ENCODE assay signal across 8 mouse cellular contexts in genomic region chr3:40949170-40949902, GRCm38 (mm10). TPM values are rescaled to one million over a fixed set of nuclear protein-coding genes. Genes with fewer than 3 reads are reported as not detected.
DNase-seq lines count a peak whose midpoint lies in the region; ATAC-seq and TF ChIP-seq lines count a peak whose summit lies in the region.

TSS of gene Larp1b (plus strand) at chr3:40949828.

- peak within 1 kb of the TSS; percentile 99 for H3K4me2 ChIP-seq in kidney, embryonic 14.5 days (replicated peaks; ENCODE audit: low read depth, low read length)
- peak within 1 kb of the TSS; percentile 100 for H3K4me2 ChIP-seq in limb, embryonic 15.5 days

- peak; percentile 99 for DNase-seq in A20 (ENCODE audit: low read depth, low spot score)
- peak; percentile 98 to 100 for DNase-seq in heart, adult 9 months (ENCODE audit: low spot score in 2 of 2)
- peak; percentile 100 for DNase-seq in monocyte, adult 2 months (ENCODE audit: low read depth in 1 of 2, low spot score in 2 of 2)
- peak; percentile 100 for DNase-seq in spleen, postnatal 36 days (ENCODE audit: low spot score in 2 of 2)

- 0 out of 2 replicates have a peak within 1 kb of the TSS, but pooled peaks have one; percentile 34 for H3K27ac ChIP-seq in bone marrow macrophage, adult 2 months (ENCODE audit: insufficient read depth, low read depth, low read length)
- H3K27ac ChIP-seq in embryonic fibroblast, embryonic 13.5 days (ENCODE audit: insufficient read depth, low read length), result no peak within 1 kb of the TSS
- H3K27ac ChIP-seq in kidney, embryonic 14.5 days (ENCODE audit: low read depth, low read length), result peak within 1 kb of the TSS; percentile 62
- H3K27ac ChIP-seq in limb, embryonic 15.5 days, result peak within 1 kb of the TSS; percentile 60

- ATAC-seq in kidney, embryonic 14.5 days (ENCODE audit: low FRiP score, low TSS enrichment), result peak; percentile 97
- peak; percentile 96 for ATAC-seq in limb, embryonic 15.5 days (ENCODE audit: insufficient number of reproducible peaks, low FRiP score, low TSS enrichment, low read depth)

- H3K36me3 ChIP-seq in kidney, embryonic 14.5 days (ENCODE audit: control insufficient read depth, insufficient read depth, low read length), result no peaks in the 10 kb centered on the region
- H3K36me3 ChIP-seq in limb, embryonic 15.5 days, result no peaks in the 10 kb centered on the region

- H3K4me3 ChIP-seq in bone marrow macrophage, adult 2 months (ENCODE audit: insufficient read depth, low read length), result peak within 1 kb of the TSS; percentile 92
- peak within 1 kb of the TSS; percentile 90 for H3K4me3 ChIP-seq in embryonic fibroblast, embryonic 13.5 days (ENCODE audit: insufficient read depth, low read length)
- peak within 1 kb of the TSS; percentile 70 for H3K4me3 ChIP-seq in kidney, embryonic 14.5 days (ENCODE audit: low read length)
- peak within 1 kb of the TSS; percentile 74 for H3K4me3 ChIP-seq in limb, embryonic 15.5 days

- TF ChIP-seq POLR2A in bone marrow macrophage, adult 2 months (IDR thresholded peaks at IDR 0.05; ENCODE audit: borderline replicate concordance, low read depth, low read length), result no peak
- TF ChIP-seq POLR2A in embryonic fibroblast, embryonic 13.5 days (IDR thresholded peaks at IDR 0.05; ENCODE audit: low read depth, low read length), result peak; percentile 85

- H3K9me3 ChIP-seq in kidney, embryonic 14.5 days (ENCODE audit: control insufficient read depth, low read length), result no peaks in the 10 kb centered on the region
- no peaks in the 10 kb centered on the region for H3K9me3 ChIP-seq in limb, embryonic 15.5 days

- WGBS in kidney, embryonic 14.5 days, result under 1% methylated on average over 65 of the region's 66 CpGs
- under 1% methylated on average over 66 of the region's 66 CpGs for WGBS in limb, embryonic 15.5 days

- 0 out of 2 replicates have a peak, but pooled peaks cover 2% of the 10 kb centered on the region for H3K4me1 ChIP-seq in bone marrow macrophage, adult 2 months (ENCODE audit: control insufficient read depth, insufficient read depth, low read length)
- 0 out of 2 replicates have a peak, but pooled peaks cover 3% of the 10 kb centered on the region for H3K4me1 ChIP-seq in embryonic fibroblast, embryonic 13.5 days (ENCODE audit: control insufficient read depth, insufficient read depth, low read length)
- H3K4me1 ChIP-seq in kidney, embryonic 14.5 days (ENCODE audit: control insufficient read depth, insufficient read depth, low read length), result no peaks in the 10 kb centered on the region
- peaks cover 10% of the 10 kb centered on the region; the same call in 1 of the 2 replicates for H3K4me1 ChIP-seq in limb, embryonic 15.5 days

- H3K27me3 ChIP-seq in kidney, embryonic 14.5 days (ENCODE audit: control insufficient read depth, insufficient read depth, low read length), result no peaks in the 10 kb centered on the region
- H3K27me3 ChIP-seq in limb, embryonic 15.5 days, result peaks cover 14% of the 10 kb centered on the region; the same call in 1 of the 2 replicates

- H3K9ac ChIP-seq in kidney, embryonic 14.5 days (ENCODE audit: low read depth, low read length), result peak within 1 kb of the TSS; percentile 76
- H3K9ac ChIP-seq in limb, embryonic 15.5 days, result peak within 1 kb of the TSS; percentile 38

- TF ChIP-seq CTCF in bone marrow macrophage, adult 2 months (IDR thresholded peaks at IDR 0.05; ENCODE audit: low read depth, low read length), result no peak
- no peak for TF ChIP-seq CTCF in embryonic fibroblast, embryonic 13.5 days (IDR thresholded peaks at IDR 0.05; ENCODE audit: borderline replicate concordance, insufficient read depth, low read length)

RNA-seq across cellular contexts. Expression of gene Larp1b, which starts in this region (rescaled TPM):
- 7.0 and 7.9 TPM in 2 replicates for polyA plus RNA-seq in bone marrow macrophage, adult 2 months (2012; ENCODE audit: insufficient read depth, insufficient read length, missing spikeins)
- polyA plus RNA-seq in embryonic fibroblast, embryonic 13.5 days (2011; ENCODE audit: insufficient read length, low read depth, missing spikeins), result 19.3 and 19.6 TPM in 2 replicates
- 6.3 and 7.4 TPM in 2 replicates for polyA plus RNA-seq in kidney, embryonic 14.5 days (2014; fragmentation: Nextera tagmentation; extraction: Ambion mirVana)
- polyA plus RNA-seq in limb, embryonic 15.5 days (2015; fragmentation: Nextera tagmentation; extraction: Ambion mirVana), result 2.2 and 3.3 TPM in 2 replicates
